Mouse (Mus musculus) gastrocnemius, postnatal 25 days (tissue): Measurements from ENCODE around the gene Rac3. TPM values are rescaled to one million over a fixed set of nuclear protein-coding genes. Genes with fewer than 3 reads are reported as not detected.

Experiments
- DNase-seq: peaks from one replicate; pipeline ENCODE4 v3.0.0; 2022
- total RNA-seq, 2 experiments: library from RNA; stranded (reverse); gene quantifications; 1 replicate in 1 of 2; 2 replicates in 1 of 2; pipeline ENCODE4 v1.2.3; 2021

Gene Rac3
- total RNA-seq, 2 experiments from 2014 or later: 1.2 TPM

DNA sequence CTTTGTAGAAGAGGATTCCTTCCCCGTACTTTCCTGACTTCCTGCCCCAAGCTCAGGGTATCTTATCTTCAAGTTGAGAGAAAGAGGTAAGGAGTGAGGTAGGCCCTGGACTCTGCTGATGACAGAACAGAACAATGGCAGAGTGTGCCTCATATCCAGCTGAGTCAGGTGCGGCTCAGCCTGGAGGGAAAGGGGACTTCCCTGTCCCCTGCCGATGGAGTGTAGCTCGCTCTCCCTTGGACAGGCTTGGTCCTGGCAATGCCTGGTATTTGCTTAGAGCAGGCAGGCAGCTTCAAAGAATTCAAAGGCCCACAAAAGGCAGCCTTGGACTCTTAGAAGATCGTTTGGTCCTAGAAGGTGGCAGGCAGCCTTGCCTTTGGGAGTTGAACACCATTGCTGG lies 15.2 kb upstream of the Rac3 start:
- no peak for DNase-seq

DNA sequence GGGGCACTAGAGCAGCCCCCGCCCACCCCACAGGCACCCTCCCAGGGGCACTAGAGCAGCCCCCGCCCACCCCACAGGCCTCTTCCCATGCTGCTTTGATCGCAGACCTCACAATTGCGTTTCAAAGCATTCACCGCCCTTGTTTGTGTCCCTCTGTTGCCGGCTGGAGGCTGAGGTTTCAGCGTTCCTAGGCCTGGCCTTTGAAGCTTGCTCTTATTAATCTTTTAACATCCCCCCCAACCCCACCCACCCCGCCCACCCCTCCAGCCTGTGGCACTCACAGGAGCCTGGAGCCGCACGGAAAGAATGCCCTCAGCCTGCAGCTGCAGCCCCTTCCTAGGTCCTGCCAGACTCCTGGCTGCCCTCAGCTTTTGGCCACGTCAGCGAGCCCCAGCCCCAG lies 14.0 kb upstream of the Rac3 start:
- no peak for DNase-seq

DNA sequence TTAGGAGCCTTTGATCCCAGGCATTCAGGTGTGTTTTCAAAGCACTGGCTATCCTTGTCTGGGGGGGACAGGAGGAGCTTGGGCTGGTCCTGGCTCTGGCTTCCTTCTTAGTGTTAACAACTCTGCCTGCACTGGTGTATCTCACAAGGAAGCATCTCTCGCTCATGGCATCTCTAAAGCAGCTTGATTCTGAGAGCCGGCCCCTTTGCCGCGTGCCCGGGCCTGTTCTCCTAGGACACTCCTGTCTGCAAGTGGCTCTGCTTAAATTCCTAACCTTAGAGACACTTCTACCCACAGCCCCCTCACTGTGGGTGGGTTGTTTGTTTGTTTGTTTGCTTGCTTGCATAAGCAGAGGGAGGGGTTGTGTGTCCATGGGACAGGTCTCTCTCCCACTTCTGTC lies 13.3 kb upstream of the Rac3 start:
- no peak for DNase-seq

DNA sequence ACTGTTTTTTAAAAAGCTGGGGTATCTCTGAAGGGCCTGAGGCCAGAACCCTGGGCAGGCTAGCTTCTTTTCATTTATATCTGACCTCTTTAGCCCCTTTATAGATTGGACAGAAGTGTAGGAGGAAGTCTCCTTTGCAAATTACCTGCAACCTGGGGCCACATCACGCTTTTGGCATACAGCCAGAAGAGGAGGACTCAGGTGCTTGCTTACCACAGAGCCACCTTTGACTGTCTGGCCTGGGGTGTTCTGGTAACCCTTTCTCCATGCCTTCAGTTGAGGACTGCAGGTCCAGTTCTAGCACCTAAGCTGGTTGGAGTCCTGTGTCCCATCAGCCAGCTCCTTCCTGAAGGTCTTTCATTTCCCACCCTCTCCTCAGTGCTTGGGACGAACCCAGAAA lies 11.7 kb upstream of the Rac3 start:
- DNase-seq: no peak

DNA sequence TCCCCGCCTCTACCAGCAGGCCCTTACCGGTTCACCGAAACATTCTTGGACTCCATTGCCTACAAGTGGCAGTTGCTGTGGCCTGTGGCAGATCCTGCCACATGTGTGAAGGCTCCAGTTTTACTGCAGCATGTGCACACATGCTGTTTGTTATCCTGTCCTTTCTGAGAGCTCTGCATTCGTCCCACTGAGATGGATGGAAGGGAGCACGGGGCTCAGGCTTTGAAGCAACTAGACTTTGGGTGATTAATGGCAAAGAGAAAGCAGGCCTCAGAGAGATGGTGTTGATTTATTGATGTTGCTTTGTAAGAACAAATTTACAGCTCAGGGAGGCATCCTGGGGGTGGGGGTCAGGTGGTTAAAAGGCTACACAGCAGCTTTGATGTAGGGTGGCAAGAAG lies 10.6 kb upstream of the Rac3 start:
- no peak for DNase-seq

DNA sequence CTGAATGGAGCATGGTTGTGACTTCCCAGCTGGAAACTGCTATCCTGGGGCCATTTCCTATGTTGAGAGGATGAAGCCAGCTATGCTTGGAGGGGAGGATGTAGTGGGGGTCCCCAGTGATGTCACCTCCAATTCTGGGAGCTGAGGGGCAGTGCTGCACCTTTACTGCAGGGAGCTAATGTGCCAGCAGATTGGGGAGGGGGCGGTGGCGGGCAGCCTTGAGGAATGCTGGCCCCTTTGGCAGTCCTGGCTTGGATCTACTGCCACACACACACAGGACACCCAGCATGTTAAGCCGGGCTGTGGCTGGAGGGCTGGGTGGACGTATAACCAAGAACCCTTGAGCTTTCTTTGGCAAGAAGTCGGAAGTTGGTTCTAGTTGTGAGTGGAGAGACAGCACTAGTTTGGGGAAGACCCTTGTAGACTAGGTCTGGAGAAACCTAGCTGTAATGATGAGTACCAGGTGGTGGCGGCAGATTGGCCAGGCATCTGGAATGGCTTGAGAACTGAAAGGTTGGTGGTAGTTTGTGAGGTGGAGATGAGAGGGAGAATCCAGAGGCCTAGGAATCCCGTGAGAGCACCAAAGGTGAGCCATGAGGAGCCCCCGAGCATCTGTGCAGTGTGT lies 9.2 kb upstream of the Rac3 start:
- DNase-seq: no peak

DNA sequence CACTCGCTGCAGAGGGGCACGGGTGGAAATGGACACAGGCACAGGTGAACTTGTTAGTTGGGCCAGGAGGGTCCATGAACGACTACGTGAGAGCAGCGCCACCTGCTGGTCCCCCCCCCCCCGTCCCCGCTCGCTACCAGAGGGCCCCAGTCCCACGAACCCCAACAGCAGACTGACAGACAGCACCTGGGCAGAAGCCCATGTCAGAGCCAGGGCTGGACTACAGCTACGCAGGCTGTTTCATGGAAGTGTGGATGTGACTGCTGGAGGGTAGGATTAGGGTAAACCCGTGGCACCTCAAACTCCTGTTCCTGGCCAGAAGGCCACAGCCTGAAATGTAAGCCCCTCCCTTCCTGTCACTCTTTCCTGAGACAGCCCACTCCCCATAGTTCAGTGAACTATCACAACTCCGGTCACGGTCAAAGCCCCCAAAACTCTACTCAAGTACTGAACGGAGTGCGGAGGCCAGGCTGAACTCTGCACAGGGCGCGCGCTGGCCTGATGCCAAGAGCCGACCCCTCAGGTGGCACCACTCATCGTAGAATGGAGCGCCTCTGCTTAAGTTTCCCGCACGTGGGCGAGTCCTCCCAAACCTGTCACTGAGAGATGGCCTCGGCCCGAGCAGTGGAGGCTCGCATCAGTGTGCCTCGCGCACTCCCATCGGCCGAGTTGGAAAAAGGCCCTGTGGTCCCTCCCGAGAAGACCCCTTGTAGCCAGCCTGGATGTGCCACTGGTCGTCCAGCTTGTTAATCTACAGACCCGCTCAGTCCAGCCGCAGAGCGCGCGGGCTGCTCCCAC lies 8.3 kb upstream of the Rac3 start:
- DNase-seq: peak; percentile 54

DNA sequence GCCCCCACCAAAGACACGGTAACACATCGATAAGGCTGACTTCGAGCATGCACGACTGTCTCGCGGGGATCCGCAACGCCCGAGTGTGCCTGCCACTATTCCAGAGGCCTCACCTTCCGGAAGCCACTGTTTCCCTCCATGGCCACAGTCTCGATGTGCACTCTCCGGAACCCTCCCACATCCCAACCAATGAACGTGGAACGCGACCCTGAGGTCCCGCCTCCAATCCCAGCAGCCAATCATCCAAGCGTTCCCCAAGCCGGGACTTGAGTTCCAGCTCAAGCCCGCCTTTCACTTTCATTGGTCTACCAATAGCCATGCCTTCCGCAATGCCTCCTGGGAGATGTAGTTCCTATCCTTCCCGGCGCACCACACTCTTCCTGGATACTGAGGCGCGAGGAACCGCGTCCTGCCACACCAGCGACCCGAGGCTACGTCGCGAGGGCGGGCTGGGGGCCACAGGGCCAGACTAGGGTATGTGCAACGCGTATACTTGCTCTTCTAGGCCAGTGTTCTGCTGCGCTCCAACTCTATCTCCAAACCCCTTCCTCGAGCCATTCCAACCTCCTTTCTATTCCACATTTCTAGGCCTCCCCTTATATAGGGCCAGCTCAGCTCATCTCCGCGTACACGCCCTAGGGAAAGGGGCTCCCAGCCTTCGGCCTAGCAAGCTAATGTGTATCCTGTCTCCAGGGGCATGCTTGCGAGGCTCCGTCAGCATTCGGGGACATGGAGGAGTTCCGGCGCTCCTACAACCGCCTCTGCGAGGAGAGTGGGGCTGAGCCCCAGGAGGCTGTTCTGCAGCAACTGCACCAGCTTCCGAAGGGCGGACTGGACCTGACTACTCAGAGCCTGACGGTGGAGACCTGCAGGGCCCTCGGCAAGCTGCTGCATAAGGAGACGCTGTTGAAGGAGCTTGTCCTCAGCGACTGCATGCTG lies 7.4 kb upstream of the Rac3 start, which contains the start of the genes Cenpx and Lrrc45:
Gene Cenpx (minus strand): TSS at position 159 of the 939 bp plus-strand sequence.
Gene Lrrc45 (plus strand): TSS at position 346 of the 939 bp plus-strand sequence.
- DNase-seq: peak; percentile 98

DNA sequence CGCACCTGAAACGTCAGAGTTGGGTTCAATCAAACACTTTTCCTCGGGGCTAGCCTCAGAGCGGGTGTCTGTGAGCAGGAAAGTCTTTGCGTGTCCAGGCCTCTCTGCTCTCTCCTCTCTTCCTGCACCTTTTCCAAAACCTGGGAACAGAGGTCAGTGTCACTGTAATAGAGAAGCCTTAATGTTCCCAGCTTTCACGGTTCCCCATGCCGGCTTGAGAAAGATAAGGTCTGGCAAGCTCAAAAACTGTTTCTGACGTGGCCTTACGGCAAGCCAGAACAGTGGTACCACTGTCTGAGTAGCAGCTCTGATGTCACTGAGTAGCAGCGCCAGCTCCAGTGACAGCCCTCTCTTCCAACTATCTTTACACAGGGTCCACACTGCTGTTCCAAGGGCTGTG lies 6.7 kb upstream of the Rac3 start:
- DNase-seq: no peak

DNA sequence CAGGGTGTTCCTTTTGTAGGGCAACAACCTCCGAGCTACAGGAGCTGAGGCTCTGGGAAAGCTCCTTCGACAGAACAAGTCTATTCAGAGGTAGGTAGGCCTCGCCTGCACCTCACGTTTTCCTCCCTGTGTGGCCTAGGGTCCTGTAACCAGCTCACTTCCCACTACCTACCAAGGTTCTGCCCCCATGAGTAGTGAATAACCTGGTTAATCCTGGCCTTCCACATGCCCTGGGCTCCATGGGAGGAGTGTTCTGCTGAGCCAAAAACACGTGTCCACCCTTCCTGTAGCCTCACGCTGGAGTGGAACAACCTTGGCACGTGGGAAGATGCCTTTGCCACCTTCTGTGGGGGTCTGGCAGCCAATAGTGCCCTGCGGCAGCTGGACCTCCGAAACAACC lies 6.1 kb upstream of the Rac3 start:
- DNase-seq: no peak

DNA sequence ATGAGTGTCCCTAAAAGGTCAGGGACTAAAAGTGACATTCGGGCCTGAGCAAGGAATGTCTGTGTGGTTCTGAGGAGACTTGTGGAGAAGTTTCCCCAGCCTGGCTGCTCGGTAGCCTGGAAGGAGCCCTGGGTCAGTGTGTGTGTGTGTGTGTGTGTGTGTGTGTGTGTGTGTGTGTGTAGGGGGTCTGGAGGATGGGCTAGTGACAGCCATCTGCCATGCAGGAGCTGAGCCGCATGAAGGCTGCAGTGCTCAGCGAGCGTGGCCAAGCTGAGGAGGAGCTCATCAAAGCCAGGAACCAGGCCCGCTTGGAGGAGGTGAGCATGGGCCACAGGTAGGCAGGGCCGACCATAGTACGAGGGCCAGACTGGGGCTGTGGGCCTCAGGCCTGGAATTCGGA lies 2.0 kb upstream of the Rac3 start:
- DNase-seq: no peak

DNA sequence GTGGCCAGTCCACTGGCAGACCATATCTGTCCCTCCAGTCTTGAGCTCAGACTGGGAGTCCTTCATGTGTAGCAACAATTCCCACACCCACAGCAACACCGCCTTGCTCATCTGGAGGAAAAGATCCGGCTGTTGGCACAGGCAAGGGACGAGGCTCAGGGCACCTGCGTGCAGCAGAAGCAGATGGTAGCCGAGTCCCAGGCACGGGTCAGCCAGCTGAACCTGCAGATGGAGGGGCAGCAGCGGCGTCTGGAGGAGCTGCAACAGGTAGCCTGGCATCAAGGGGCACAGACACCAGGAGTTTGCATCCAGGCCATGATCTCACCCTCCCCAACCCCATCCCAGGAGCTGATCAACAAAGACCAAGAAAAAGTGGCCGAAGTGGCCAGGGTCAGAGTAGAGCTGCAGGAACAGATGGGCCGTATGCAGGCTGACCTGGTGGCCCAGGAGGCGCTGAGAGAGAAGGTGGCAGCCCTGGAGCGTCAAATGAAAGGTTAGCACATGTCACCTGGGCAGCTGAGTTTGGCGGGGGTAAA lies 1.4 kb upstream of the Rac3 start:
- DNase-seq: no peak

DNA sequence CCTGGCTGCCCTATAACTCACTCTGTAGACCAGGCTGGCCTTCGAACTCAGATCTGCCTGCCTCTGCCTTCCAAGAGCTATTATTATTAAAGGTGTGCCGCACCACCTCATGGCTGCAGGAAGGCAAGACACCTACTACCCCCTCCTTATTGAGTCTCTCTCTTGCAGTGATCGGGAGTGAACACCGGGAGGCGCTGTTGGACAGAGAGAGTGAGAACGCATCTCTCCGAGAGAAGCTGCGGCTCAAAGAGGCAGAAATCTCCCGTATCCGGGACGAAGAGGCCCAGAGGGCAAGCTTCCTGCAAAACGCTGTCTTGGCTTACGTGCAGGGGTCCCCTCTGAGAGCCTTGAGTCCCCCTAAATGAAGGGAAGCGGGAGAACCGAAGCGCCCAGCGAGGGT lies 820 bp upstream of the Rac3 start:
- peak; percentile 77 for DNase-seq

DNA sequence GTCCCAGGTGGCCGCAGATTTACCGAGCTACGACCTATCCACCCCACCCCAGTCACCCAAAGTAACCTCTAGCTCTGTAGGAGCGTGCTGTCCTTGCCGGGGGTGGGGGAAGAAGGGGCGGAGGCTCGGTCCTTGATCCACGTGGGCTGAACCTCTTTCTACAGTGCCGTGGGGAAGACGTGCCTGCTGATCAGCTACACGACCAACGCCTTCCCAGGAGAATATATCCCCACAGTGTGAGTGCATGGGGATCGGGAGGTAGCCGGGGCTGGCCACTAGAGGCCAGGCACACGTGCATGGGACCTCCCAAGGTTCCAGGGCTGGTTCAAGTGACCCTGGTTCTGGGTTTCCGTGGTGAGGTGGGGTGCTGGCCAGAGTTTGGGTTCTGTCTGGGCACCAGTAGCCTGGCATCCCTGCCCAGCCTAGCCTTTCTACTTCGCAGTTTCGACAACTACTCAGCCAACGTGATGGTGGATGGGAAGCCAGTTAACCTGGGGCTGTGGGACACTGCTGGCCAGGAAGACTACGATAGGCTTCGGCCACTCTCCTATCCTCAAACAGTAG lies 879 bp downstream of the Rac3 start:
- no peak for DNase-seq

DNA sequence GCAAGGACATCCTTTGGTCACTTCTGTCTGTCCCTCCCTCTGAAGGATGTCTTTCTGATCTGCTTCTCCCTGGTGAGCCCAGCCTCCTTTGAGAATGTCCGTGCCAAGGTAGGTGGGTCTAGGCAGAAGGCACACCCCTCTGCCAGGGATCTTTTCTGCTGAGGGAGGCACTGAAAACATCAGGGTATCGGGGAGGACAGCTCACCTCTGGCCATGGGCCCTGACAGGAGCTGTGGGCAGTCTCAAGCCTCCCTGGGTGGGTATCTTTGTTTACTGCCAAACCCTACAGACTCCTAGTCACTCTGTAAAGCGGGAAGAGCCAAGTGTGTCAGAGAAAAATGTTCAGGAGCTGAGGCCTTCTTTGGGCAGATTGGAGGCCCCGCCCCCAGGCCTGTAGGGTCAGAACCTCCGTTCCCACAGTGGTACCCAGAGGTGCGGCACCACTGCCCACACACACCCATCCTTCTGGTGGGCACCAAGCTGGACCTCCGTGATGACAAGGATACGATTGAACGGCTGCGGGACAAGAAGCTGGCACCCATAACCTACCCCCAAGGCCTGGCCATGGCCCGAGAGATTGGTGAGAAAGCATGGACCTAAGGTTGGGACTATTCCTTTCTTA lies 1.6 kb downstream of the Rac3 start:
- DNase-seq: no peak

DNA sequence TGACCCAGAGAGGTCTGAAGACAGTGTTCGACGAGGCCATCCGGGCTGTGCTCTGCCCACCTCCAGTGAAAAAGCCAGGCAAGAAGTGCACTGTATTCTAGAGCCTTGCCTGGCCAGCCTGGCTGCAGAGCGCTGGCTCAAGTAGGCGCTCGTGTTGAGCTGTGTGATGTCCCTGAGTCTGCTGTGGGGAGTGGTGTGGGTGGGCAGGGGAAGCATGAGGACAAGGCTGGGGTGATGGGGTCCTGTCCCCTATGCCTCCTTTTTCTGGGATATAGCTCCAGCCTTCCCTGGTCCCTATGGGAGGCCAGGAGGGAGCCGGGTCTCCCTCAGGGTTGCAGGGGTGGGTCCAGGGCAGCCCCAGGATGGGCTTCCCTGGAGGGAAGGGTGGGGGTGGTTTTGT lies 2.2 kb downstream of the Rac3 start:
- DNase-seq: no peak

DNA sequence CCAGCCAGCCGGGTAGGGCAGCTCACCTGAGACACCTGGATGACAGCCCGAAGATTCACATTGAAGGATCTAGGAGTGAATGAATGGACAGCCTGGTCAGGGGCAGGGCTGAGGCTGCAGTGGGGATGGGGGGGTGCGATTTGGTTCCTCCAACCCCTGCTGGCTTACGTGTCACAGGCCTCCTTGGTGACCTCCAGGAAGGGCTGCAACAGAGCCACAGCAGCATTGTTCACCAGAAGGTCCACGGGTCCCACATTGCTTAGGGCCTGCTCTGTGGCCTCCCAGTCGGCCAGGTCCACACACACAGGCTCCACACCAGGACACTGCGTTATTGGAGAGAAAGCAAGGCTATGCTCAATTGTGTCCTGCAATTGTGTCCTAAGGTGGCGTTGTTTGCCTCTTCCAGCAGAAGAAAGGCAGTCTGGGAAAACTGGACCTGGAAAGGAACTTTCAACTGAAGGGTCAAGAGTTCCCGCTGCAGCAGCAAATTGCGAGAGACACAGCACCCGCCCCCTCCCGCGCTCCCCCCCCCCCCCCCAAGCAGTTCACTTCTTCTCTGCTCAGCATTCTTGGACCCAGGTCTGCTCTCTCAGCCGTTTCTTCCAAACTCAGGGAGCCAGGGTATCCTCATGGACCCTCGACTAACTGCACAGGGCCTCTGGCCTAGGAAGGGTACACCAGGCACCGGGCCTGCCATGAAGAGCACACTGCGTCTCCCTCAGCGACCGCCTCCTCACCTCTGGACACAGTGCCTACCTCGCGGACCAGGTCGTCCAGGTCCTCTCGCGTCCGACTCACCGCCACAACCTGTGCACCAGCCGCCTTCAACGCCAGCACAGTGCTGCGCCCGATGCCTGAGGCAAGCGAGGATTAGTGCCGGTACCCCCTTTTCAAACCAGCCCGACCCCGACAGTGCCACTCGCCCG lies 5.2 kb downstream of the Rac3 start:
- no peak for DNase-seq

DNA sequence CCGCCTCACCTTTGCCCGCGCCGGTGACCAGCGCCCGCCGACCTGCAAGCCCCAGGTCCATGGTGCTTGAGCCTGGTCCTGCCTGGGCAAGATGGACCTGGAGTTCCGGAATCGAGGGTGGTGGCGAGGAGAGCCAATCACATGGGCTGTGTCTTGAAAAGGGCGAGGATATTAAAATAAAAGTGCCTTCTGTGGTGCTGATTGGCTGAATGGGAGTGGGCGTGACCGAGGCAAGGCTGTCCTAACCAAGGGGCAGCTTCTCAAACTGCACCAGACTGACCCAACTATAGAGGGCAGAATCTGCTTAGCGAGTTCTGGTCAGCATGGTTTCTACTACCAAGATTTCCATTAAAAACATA lies 5.9 kb downstream of the Rac3 start, which contains the start of gene Dcxr:
Gene Dcxr (minus strand): TSS at position 113 of the 359 bp plus-strand sequence.
- DNase-seq: peak; percentile 90

DNA sequence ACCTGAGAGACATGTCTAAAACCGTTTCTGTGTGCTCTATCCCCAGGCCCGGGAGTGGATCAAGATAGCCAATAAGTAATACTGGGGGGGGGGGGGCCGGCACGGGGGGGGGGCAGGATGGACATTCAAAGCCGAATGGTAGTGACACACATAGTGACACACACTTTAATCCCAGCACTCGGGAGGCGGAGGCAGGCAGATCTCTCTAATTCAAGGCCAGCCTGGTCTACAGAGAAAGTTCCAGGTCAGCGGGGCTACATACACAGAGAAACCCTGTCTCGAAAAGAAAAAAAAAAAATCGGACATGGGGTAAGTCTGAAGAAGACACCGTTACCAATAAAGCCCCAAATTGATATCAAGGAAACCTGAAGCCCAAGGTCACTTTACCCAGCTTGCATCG lies 6.3 kb downstream of the Rac3 start:
- no peak for DNase-seq

DNA sequence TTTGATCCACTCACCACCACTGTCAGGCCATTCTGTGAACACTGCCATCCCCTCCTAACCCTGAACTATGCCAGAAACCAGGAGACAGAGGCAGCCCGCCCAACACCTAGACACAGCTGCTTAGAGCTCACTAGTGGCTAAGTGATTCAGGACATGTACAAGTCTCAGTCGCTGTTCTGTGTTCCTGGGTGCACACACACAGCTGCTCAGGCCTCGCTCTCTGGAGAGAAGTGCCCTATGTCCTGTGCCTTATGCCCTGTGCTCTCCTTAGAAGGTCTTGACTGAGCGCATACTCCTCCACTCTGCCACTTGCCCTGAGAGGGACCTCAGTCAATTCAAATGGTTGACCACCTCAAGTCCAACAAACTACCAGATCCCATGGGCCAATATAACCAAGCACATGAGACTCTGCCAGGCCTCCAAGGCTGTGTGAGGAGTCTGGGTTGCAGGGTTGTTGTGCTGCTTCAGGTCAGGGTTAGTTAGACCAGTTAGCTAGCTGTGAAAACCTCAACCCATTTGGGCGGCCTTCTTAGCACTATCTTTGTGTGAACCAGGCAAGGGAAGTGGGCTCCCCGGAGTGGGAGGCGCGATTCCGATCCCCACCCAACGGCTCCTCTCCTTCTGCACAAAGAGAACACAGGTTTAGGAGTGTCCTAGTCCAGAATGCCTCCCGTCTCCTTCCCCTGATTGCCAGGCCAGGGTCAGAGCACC lies 7.4 kb downstream of the Rac3 start:
- no peak for DNase-seq
